Mouse (Mus musculus): ENCODE measurements at regions not wholly inside any gene's neighbourhood (a gene's known extent, or its start where the extent isn't known, plus 50 kb on each side); places are given as distances from the start of the nearest gene placed in this dataset.
A peak's percentile ranks its signal among the peaks of the same experiment; 100 is the strongest.
"Not testable (repeated sequence)": the region's sequence is repeated elsewhere in the genome, so short reads cannot be mapped to it uniquely, and the experiment has no call there.

DNA sequence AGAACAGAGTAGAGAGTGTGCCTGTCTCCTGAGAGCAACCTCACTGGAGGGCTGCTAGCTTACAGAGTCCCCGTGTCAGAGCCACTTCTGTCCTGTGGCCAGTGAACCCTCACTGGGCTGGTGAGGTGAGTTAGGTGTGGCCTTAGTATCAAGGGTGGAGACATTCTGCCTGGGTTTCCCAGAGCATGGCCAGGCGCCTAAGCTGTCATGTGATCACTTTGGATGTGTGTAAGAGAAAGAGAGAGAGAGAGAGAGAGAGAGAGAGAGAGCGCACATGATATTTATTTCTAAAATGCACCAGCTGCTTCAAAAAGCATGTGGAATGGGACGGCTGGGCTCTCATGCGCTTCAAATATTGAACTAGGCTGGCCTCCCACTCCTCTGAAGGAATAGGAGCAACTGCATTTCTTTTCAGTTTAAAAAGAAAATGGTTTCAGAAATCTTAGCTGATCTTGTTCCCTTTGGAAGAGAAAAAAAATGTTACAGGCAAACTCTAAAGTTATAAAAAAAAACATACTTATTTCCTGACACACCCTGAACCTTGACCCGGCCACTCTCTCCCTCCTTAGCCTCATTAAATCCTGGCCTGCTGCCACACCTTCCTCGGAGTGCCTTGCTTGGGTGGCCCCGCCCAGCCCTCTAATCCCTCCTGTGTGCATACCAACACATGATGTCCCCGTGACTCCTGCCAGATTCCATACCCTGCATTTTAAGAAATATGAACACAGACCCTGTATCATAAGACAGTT lies 201.1 kb downstream of the Tcp10c start:
- not testable (repeated sequence) for H3K9me3 ChIP-seq (ENCODE audit: control insufficient read depth, low read length); H3K4me3 ChIP-seq (ENCODE audit: low read depth, low read length); H3K27me3 ChIP-seq (replicated peaks; ENCODE audit: control insufficient read depth, insufficient read depth, low read length); H3K36me3 ChIP-seq (ENCODE audit: control insufficient read depth, insufficient read depth, low read length); H3K9ac ChIP-seq (ENCODE audit: low read length); H3K4me1 ChIP-seq (replicated peaks; ENCODE audit: control insufficient read depth, insufficient read depth, low read length); H3K4me2 ChIP-seq (ENCODE audit: low read length)
- H3K27ac ChIP-seq (ENCODE audit: low read depth) = peak overlapping the region; percentile 76
- WGBS = 23% methylated on average over 9 of the region's 9 CpGs
- ATAC-seq (replicated peaks; ENCODE audit: low FRiP score, low TSS enrichment, low read depth) (peak; percentile 83), DNase-seq (ENCODE audit: low spot score) (peak; percentile 73)

DNA sequence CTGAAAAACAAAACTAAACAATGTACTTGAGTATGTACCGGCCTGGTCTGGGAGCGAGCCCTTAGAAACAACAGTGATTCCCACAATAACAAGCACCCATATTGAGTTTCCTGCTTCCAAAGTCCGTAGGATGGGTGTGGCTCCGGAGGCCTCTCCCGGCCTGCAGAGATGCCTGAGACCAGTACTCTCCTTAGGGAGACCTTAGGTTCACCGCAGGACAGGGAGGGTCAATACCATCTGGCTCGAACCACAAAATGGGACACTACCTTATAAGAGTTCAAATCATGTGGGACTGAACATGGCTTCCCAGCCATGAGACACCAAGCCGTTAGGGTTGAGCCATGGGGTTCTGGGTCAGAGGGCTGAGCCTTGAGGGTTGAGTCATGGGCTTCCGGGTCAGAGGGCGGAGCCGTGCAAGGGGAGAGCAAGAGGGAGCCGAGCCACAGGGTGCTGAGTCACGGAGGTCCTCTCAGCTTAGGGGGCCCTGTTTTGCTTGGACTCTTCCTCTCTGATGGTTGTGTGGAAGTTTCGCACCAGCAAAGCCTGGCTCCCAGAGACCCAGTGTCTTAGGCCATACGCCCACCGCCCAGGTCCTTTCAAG lies 201.8 kb downstream of the Tcp10c start:
- peak overlapping the region; percentile 27; the same call in 1 of the 2 replicates for H3K27ac ChIP-seq (ENCODE audit: low read depth)
- peak; percentile 46 for ATAC-seq (replicated peaks; ENCODE audit: low FRiP score, low TSS enrichment, low read depth)

DNA sequence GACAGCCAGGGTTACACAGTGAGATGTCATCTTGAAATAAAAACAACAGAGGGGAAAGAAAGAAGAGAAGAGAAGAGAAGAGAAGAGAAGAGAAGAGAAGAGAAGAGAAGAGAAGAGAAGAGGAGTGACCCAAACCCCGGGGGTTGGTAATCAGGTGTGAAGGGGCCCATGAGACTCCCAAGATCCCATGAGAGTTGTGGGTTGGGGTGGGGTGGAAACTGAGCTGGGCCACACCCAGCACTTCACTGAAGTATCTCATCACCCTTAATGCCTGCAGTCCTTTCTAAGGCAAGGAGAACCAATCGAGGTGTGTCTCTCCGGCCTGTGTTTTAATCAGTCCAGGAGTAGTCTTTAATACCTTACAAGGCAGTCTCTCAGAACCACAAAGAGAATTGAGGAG lies 201.5 kb upstream of the Afdn start:
- Histone ChIP-seq H3K27ac (ENCODE audit: low read depth) (no peak overlapping the region), H3K4me1 (replicated peaks; ENCODE audit: control insufficient read depth, insufficient read depth, low read length) (no peaks in the 10 kb centered on the region), H3K9ac (ENCODE audit: low read length) (no peak overlapping the region), H3K4me2 (ENCODE audit: low read length) (no peak overlapping the region), H3K9me3 (ENCODE audit: control insufficient read depth, low read length) (no peaks in the 10 kb centered on the region), H3K27me3 (replicated peaks; ENCODE audit: control insufficient read depth, insufficient read depth, low read length) (no peaks in the 10 kb centered on the region), H3K4me3 (ENCODE audit: low read depth, low read length) (no peak overlapping the region), H3K36me3 (ENCODE audit: control insufficient read depth, insufficient read depth, low read length) (no peaks in the 10 kb centered on the region)
- no peak for ATAC-seq (replicated peaks; ENCODE audit: low FRiP score, low TSS enrichment, low read depth)
- DNase-seq (ENCODE audit: low spot score) = no peak
- 68% methylated on average over 3 of the region's 3 CpGs for WGBS

More for the DNA sequence above, 201.8 kb downstream of the Tcp10c start:
- not testable (repeated sequence) for DNase-seq (ENCODE audit: low spot score); H3K4me2 ChIP-seq (ENCODE audit: low read length); H3K4me3 ChIP-seq (ENCODE audit: low read depth, low read length); H3K27me3 ChIP-seq (replicated peaks; ENCODE audit: control insufficient read depth, insufficient read depth, low read length); H3K4me1 ChIP-seq (replicated peaks; ENCODE audit: control insufficient read depth, insufficient read depth, low read length); H3K9ac ChIP-seq (ENCODE audit: low read length); H3K9me3 ChIP-seq (ENCODE audit: control insufficient read depth, low read length); H3K36me3 ChIP-seq (ENCODE audit: control insufficient read depth, insufficient read depth, low read length)
- 76% methylated on average over 16 of the region's 16 CpGs for WGBS

DNA sequence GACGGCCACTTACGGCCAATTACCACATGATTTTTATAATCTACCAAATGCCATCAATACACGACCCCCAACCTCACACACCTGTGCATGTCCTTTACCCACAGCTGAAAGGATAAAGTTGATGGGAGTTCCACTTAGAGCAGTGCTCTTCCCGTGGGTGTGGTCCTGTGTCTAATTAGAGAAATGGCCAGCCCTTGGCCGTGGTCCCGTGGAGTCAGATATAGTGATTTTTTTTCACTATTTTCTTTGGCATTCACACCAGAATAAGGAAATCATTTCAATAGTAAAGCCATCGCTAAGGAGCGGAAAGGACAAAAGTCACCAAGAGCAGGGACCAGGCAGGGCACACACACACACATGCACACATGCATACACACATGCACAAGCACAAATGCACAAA lies 199.0 kb upstream of the Afdn start:
- ATAC-seq (replicated peaks; ENCODE audit: low FRiP score, low TSS enrichment, low read depth) = no peak

DNA sequence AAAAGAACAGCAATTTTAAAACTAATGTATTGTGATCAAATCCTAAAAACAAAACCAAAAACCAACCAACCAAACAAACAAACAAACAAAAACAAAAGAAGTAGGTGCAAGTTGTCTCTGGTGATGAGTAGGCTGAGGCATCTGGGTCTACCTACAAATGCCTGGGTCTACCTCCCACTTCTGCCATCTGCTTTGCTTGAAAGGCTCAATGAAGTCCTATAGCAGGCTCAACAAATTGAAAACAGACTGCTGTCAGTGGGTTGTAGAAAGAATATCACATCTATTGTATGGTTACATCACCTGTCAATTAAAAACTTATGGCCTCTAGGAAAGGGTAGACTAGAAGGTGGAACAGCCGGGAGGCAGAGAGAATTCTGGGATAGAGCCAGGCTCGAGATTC lies 197.4 kb upstream of the Afdn start:
- Histone ChIP-seq H3K9me3 (ENCODE audit: control insufficient read depth, low read length) (no peaks in the 10 kb centered on the region), H3K4me2 (ENCODE audit: low read length) (no peak overlapping the region), H3K9ac (ENCODE audit: low read length) (no peak overlapping the region), H3K4me1 (replicated peaks; ENCODE audit: control insufficient read depth, insufficient read depth, low read length) (no peaks in the 10 kb centered on the region), H3K27me3 (replicated peaks; ENCODE audit: control insufficient read depth, insufficient read depth, low read length) (no peaks in the 10 kb centered on the region), H3K27ac (ENCODE audit: low read depth) (no peak overlapping the region), H3K36me3 (ENCODE audit: control insufficient read depth, insufficient read depth, low read length) (no peaks in the 10 kb centered on the region), H3K4me3 (ENCODE audit: low read depth, low read length) (no peak overlapping the region)
- ATAC-seq (replicated peaks; ENCODE audit: low FRiP score, low TSS enrichment, low read depth) (no peak), DNase-seq (ENCODE audit: low spot score) (no peak)
- 75% methylated on average over 2 of the region's 2 CpGs for WGBS

More for the DNA sequence above, 199.0 kb upstream of the Afdn start:
- no peaks in the 10 kb centered on the region for H3K27me3 ChIP-seq (replicated peaks; ENCODE audit: control insufficient read depth, insufficient read depth, low read length)
- no peaks in the 10 kb centered on the region for H3K4me1 ChIP-seq (replicated peaks; ENCODE audit: control insufficient read depth, insufficient read depth, low read length)
- no peak overlapping the region for H3K4me3 ChIP-seq (ENCODE audit: low read depth, low read length)
- no peak overlapping the region for H3K9ac ChIP-seq (ENCODE audit: low read length)
- DNase-seq (ENCODE audit: low spot score) = no peak
- H3K36me3 ChIP-seq (ENCODE audit: control insufficient read depth, insufficient read depth, low read length) = no peaks in the 10 kb centered on the region
- no peaks in the 10 kb centered on the region for H3K9me3 ChIP-seq (ENCODE audit: control insufficient read depth, low read length)
- 81% methylated on average over 8 of the region's 8 CpGs for WGBS
- no peak overlapping the region for H3K4me2 ChIP-seq (ENCODE audit: low read length)
- no peak overlapping the region for H3K27ac ChIP-seq (ENCODE audit: low read depth)

DNA sequence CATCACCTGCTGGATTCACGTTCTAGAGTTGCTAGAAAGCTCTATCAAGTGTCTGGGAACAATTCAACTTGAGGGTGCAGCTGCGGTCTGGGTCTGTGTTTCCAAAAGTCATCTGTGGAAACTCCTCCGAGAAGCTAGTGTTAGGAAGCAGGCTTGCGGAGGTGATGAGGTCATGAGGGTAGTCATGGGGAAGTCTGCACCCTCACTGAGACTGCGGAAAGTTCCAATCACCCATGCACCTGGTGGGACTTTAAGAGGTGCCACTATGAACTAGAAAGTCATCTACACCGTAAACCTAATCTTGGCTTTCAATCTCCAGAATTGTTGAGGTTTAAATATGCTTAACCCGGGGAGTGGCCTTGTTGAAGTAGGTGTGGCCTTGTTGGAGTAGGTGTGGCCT lies 195.5 kb upstream of the Afdn start:
- H3K9ac ChIP-seq (ENCODE audit: low read length) = no peak overlapping the region
- no peak overlapping the region for H3K4me2 ChIP-seq (ENCODE audit: low read length)
- no peak overlapping the region for H3K27ac ChIP-seq (ENCODE audit: low read depth)
- ATAC-seq (replicated peaks; ENCODE audit: low FRiP score, low TSS enrichment, low read depth) (no peak), DNase-seq (ENCODE audit: low spot score) (no peak)
- H3K27me3 ChIP-seq (replicated peaks; ENCODE audit: control insufficient read depth, insufficient read depth, low read length) = no peaks in the 10 kb centered on the region
- no peaks in the 10 kb centered on the region for H3K9me3 ChIP-seq (ENCODE audit: control insufficient read depth, low read length)
- H3K36me3 ChIP-seq (ENCODE audit: control insufficient read depth, insufficient read depth, low read length) = no peaks in the 10 kb centered on the region
- 92% methylated on average over 7 of the region's 7 CpGs for WGBS
- H3K4me3 ChIP-seq (ENCODE audit: low read depth, low read length) = no peak overlapping the region
- no peaks in the 10 kb centered on the region for H3K4me1 ChIP-seq (replicated peaks; ENCODE audit: control insufficient read depth, insufficient read depth, low read length)

DNA sequence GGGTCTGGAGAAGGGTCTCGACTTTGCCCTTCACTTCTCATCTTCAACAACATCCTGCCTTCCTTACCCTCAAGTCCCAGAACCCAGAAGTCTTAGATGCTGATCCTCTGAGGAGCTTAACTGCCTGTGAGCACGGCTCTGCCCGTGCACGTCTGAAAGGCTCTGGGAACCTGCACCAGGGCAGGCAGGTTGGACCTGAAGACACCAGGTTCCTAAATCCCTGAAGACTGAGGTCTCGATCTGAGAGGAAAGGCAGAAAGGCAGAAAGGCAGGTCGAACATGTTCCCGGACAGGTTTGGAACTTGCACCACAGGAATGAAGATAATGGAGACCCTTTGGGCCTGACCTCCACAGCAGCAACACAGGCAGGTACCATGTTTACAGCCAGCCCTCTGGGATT lies 193.7 kb upstream of the Afdn start:
- H3K9me3 ChIP-seq (ENCODE audit: control insufficient read depth, low read length) = no peaks in the 10 kb centered on the region
- no peak for DNase-seq (ENCODE audit: low spot score)
- no peaks in the 10 kb centered on the region for H3K36me3 ChIP-seq (ENCODE audit: control insufficient read depth, insufficient read depth, low read length)
- H3K27me3 ChIP-seq (replicated peaks; ENCODE audit: control insufficient read depth, insufficient read depth, low read length) = no peaks in the 10 kb centered on the region
- H3K4me2 ChIP-seq (ENCODE audit: low read length) = no peak overlapping the region
- no peak for ATAC-seq (replicated peaks; ENCODE audit: low FRiP score, low TSS enrichment, low read depth)
- no peak overlapping the region for H3K9ac ChIP-seq (ENCODE audit: low read length)
- no peak overlapping the region for H3K4me3 ChIP-seq (ENCODE audit: low read depth, low read length)
- no peaks in the 10 kb centered on the region for H3K4me1 ChIP-seq (replicated peaks; ENCODE audit: control insufficient read depth, insufficient read depth, low read length)
- WGBS = 76% methylated on average over 7 of the region's 7 CpGs
- no peak overlapping the region for H3K27ac ChIP-seq (ENCODE audit: low read depth)

DNA sequence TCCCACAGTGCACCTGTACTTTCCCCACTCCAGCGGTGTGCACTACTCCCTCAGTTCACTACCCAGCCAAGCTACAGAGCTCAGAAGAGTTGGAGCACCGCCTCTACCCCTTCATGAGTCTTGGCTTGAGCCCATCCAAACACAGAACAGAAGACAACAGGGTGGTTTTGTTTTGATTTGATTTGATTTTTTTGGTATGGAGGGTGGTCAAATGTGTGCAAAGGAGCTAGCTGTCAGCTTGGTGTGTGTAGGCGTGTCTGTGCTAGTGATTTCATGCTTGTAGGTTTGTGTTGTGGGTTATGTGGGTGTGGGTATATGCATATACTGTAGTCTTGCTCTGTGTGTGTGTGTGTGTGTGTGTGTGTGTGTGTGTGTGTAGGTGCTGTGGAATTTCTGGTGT lies 193.2 kb upstream of the Afdn start:
- Histone ChIP-seq H3K27me3 (replicated peaks; ENCODE audit: control insufficient read depth, insufficient read depth, low read length) (no peaks in the 10 kb centered on the region), H3K4me2 (ENCODE audit: low read length) (no peak overlapping the region), H3K4me1 (replicated peaks; ENCODE audit: control insufficient read depth, insufficient read depth, low read length) (no peaks in the 10 kb centered on the region), H3K4me3 (ENCODE audit: low read depth, low read length) (no peak overlapping the region), H3K36me3 (ENCODE audit: control insufficient read depth, insufficient read depth, low read length) (no peaks in the 10 kb centered on the region), H3K9me3 (ENCODE audit: control insufficient read depth, low read length) (no peaks in the 10 kb centered on the region), H3K27ac (ENCODE audit: low read depth) (no peak overlapping the region), H3K9ac (ENCODE audit: low read length) (no peak overlapping the region)
- WGBS = 76% methylated on average over 3 of the region's 3 CpGs
- no peak for ATAC-seq (replicated peaks; ENCODE audit: low FRiP score, low TSS enrichment, low read depth)
- no peak for DNase-seq (ENCODE audit: low spot score)

DNA sequence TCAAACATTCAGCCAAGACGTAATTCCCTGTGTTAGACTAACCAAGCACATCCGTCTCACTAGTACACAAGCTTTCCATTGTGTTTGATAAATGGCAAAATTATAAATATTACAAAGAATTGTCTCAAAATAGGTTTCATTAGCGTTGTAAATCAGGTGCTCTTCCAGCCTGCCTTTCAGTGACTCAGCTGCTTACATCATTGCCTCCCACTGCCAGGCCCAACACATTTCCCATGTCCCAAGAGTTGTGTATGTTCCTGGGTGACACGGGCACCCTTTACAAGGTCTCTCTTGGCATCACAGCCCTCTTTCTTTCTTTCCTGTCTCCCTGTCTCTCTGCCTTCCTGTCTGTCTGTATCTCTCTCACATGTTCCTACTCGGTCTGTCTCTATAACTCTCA lies 189.5 kb upstream of the Afdn start:
- H3K4me2 ChIP-seq (ENCODE audit: low read length) = no peak overlapping the region
- ATAC-seq (replicated peaks; ENCODE audit: low FRiP score, low TSS enrichment, low read depth) = no peak
- no peak overlapping the region for H3K9ac ChIP-seq (ENCODE audit: low read length)
- DNase-seq (ENCODE audit: low spot score) = no peak
- no peak overlapping the region for H3K4me3 ChIP-seq (ENCODE audit: low read depth, low read length)
- no peaks in the 10 kb centered on the region for H3K9me3 ChIP-seq (ENCODE audit: control insufficient read depth, low read length)
- no peaks in the 10 kb centered on the region for H3K36me3 ChIP-seq (ENCODE audit: control insufficient read depth, insufficient read depth, low read length)
- H3K27ac ChIP-seq (ENCODE audit: low read depth) = no peak overlapping the region
- 72% methylated on average over 5 of the region's 5 CpGs for WGBS
- no peaks in the 10 kb centered on the region for H3K4me1 ChIP-seq (replicated peaks; ENCODE audit: control insufficient read depth, insufficient read depth, low read length)
- no peaks in the 10 kb centered on the region for H3K27me3 ChIP-seq (replicated peaks; ENCODE audit: control insufficient read depth, insufficient read depth, low read length)

All from intestine, embryonic 14.5 days (tissue).